In genomic region chr1:20836551-20837125, GRCm38 (mm10) we compare ENCODE assay signal across 24 mouse cellular contexts. TPM values are rescaled to one million over a fixed set of nuclear protein-coding genes. Genes with fewer than 3 reads are reported as not detected.
DNase-seq lines count a peak whose midpoint lies in the region; ATAC-seq and TF ChIP-seq lines count a peak whose summit lies in the region.
"Had no signal": no experiment of that assay in that cellular context is flagged by ENCODE, and none has a peak within 500 bp of the region (broad histone marks: within the 10 kb centered on the region; RNA-seq: fewer than 3 reads in every experiment).

No protein-coding gene starts in this region.

- TF ChIP-seq CTCF in lung, embryonic 14.5 days (IDR thresholded peaks at IDR 0.05; ENCODE audit: low read depth) = no peak
- no peak for TF ChIP-seq CTCF in lung, adult 2 months (IDR thresholded peaks at IDR 0.05; ENCODE audit: insufficient read depth, low read length)

- no peak overlapping the region for H3K4me3 ChIP-seq in lung, embryonic 14.5 days (ENCODE audit: low read depth, low read length)
- H3K4me3 ChIP-seq in lung, adult 2 months (replicated peaks; ENCODE audit: extremely low read depth, low read depth, low read length) = no peak overlapping the region
- H3K4me3 ChIP-seq in neural tube, embryonic 15.5 days (replicated peaks) = no peak overlapping the region
- H3K4me3 ChIP-seq: embryonic facial prominence, embryonic 10.5 days; gastrocnemius, adult 2 months; heart, embryonic 13.5 days; hindbrain, embryonic 13.5 days had no signal

- H3K36me3 ChIP-seq in lung, embryonic 14.5 days (ENCODE audit: insufficient read depth) = no peaks in the 10 kb centered on the region
- no peaks in the 10 kb centered on the region for H3K36me3 ChIP-seq in neural tube, embryonic 15.5 days
- H3K36me3 ChIP-seq: embryonic facial prominence, embryonic 10.5 days; heart, embryonic 13.5 days; hindbrain, embryonic 13.5 days had no signal

- no peak overlapping the region for H3K27ac ChIP-seq in lung, embryonic 14.5 days (ENCODE audit: low read depth)
- no peak overlapping the region for H3K27ac ChIP-seq in neural tube, embryonic 15.5 days (replicated peaks)
- H3K27ac ChIP-seq: embryonic facial prominence, embryonic 10.5 days; gastrocnemius, adult 2 months; heart, embryonic 13.5 days; hindbrain, embryonic 13.5 days; hindbrain, postnatal 0 days had no signal

- no peaks in the 10 kb centered on the region for H3K4me1 ChIP-seq in lung, embryonic 14.5 days (ENCODE audit: insufficient read depth)
- H3K4me1 ChIP-seq in lung, adult 2 months (ENCODE audit: control insufficient read depth, insufficient read depth, low read length) = no peaks in the 10 kb centered on the region
- H3K4me1 ChIP-seq in neural tube, embryonic 15.5 days = no peaks in the 10 kb centered on the region
- H3K4me1 ChIP-seq: embryonic facial prominence, embryonic 10.5 days; heart, embryonic 13.5 days; hindbrain, embryonic 13.5 days had no signal

- H3K9ac ChIP-seq in lung, embryonic 14.5 days = no peak overlapping the region
- no peak overlapping the region for H3K9ac ChIP-seq in neural tube, embryonic 15.5 days (replicated peaks)
- H3K9ac ChIP-seq: heart, embryonic 13.5 days; hindbrain, embryonic 13.5 days had no signal

- no peak for TF ChIP-seq POLR2A in lung, adult 2 months (IDR thresholded peaks at IDR 0.05; ENCODE audit: borderline replicate concordance, extremely low read depth, low read depth, low read length)

- H3K27me3 ChIP-seq in lung, embryonic 14.5 days (ENCODE audit: insufficient read depth, low read length) = no peaks in the 10 kb centered on the region
- no peaks in the 10 kb centered on the region for H3K27me3 ChIP-seq in neural tube, embryonic 15.5 days (replicated peaks)
- H3K27me3 ChIP-seq: heart, embryonic 13.5 days; hindbrain, embryonic 13.5 days had no signal

- 0 out of 2 replicates have a peak, but pooled peaks have one; percentile 35 for ATAC-seq in lung, embryonic 14.5 days (ENCODE audit: insufficient read depth)
- ATAC-seq in neural tube, embryonic 15.5 days (ENCODE audit: low FRiP score) = no peak
- ATAC-seq: activated CD4-positive, CD25-positive, alpha-beta regulatory T cell, adult 4 months; forebrain, embryonic 14.5 days; hindbrain, postnatal 0 days had no signal

- 65% methylated on average over 3 of the region's 3 CpGs for WGBS in lung, embryonic 14.5 days
- WGBS in lung, adult 2 months = 61% methylated on average over 3 of the region's 3 CpGs
- WGBS in neural tube, embryonic 15.5 days = 92% methylated on average over 3 of the region's 3 CpGs

- peak; percentile 57 for DNase-seq in adrenal gland, adult 2 months
- DNase-seq in adrenal gland, postnatal 25 days = no peak
- DNase-seq in lung, embryonic 14.5 days = no peak
- DNase-seq in lung, adult 2 months = no peak
- DNase-seq in lung, postnatal 14 days = peak; percentile 9
- no peak for DNase-seq in right cerebral cortex, postnatal 4 days
- DNase-seq: cerebellum, adult 2 months; cerebellum, postnatal 10 days; gastrocnemius, adult 2 months; gastrocnemius, postnatal 25 days; heart, postnatal 4 days had no signal

- H3K9me3 ChIP-seq in lung, embryonic 14.5 days (ENCODE audit: low read depth, low read length) = no peaks in the 10 kb centered on the region
- H3K9me3 ChIP-seq in neural tube, embryonic 15.5 days (replicated peaks) = no peaks in the 10 kb centered on the region
- H3K9me3 ChIP-seq: embryonic facial prominence, embryonic 10.5 days; heart, embryonic 13.5 days; hindbrain, embryonic 13.5 days had no signal

- H3K4me2 ChIP-seq in lung, embryonic 14.5 days = no peak overlapping the region
- no peak overlapping the region for H3K4me2 ChIP-seq in neural tube, embryonic 15.5 days
- H3K4me2 ChIP-seq: heart, embryonic 13.5 days; hindbrain, embryonic 13.5 days had no signal

RNA-seq across cellular contexts. Expression of gene Mcm3, which starts 16.5 kb away (rescaled TPM):
- 10 to 100 TPM; 12.6 to 13.6 TPM for total RNA-seq in adrenal gland, adult 2 months (2021)
- polyA plus RNA-seq in adrenal gland, adult 2 months (2012; rRNA removed) = 4.7 and 6.7 TPM in 2 replicates
- 34.5 and 35.1 TPM in 2 replicates for total RNA-seq in adrenal gland, postnatal 25 days (2021)
- polyA plus RNA-seq in lung, embryonic 14.5 days (2014; fragmentation: Nextera tagmentation; extraction: Ambion mirVana) = 206 and 207 TPM in 2 replicates
- 8.0 and 15.7 TPM in 2 replicates for polyA plus RNA-seq in lung, adult 2 months (2012; rRNA removed)
- 14.2 and 47.0 TPM in 2 replicates for polyA plus RNA-seq in neural tube, embryonic 15.5 days (2015; fragmentation: Nextera tagmentation; extraction: Ambion mirVana)

RNA-seq across cellular contexts. Expression of gene Il17f, which starts 46.2 kb away (rescaled TPM):
- total RNA-seq in adrenal gland, adult 2 months (2021) = not detected
- polyA plus RNA-seq in adrenal gland, adult 2 months (2012; rRNA removed) = not detected in 2 replicates
- total RNA-seq in adrenal gland, postnatal 25 days (2021) = not detected in 2 replicates
- polyA plus RNA-seq in lung, embryonic 14.5 days (2014; fragmentation: Nextera tagmentation; extraction: Ambion mirVana) = not detected in 2 replicates
- polyA plus RNA-seq in lung, adult 2 months (2012; rRNA removed) = not detected in 2 replicates
- not detected in 2 replicates for polyA plus RNA-seq in neural tube, embryonic 15.5 days (2015; fragmentation: Nextera tagmentation; extraction: Ambion mirVana)
- total RNA-seq: adrenal gland, postnatal 36 days; gastrocnemius, adult 2 months; gastrocnemius, postnatal 25 days; granulocyte monocyte progenitor cell, adult 5-6 weeks; hindbrain, postnatal 0 days; MEL had no signal
- polyA plus RNA-seq: activated CD4-positive, CD25-positive, alpha-beta regulatory T cell, adult 4 months; C2C12; cerebellum, adult 2 months; embryonic facial prominence, embryonic 14.5 days; forebrain, embryonic 14.5 days; heart, embryonic 13.5 days; heart, postnatal 0 days; hindbrain, embryonic 13.5 days had no signal

RNA-seq across cellular contexts. Expression of gene Paqr8, which starts 53.8 kb away (rescaled TPM):
- total RNA-seq in adrenal gland, adult 2 months (2021) = 10 to 100 TPM; 39.7 to 51.8 TPM
- polyA plus RNA-seq in adrenal gland, adult 2 months (2012; rRNA removed) = 133 and 147 TPM in 2 replicates
- total RNA-seq in adrenal gland, postnatal 25 days (2021) = 35.1 and 54.2 TPM in 2 replicates
- polyA plus RNA-seq in lung, embryonic 14.5 days (2014; fragmentation: Nextera tagmentation; extraction: Ambion mirVana) = 4.8 and 5.4 TPM in 2 replicates
- 42.6 and 47.2 TPM in 2 replicates for polyA plus RNA-seq in lung, adult 2 months (2012; rRNA removed)
- 22.4 and 25.8 TPM in 2 replicates for polyA plus RNA-seq in neural tube, embryonic 15.5 days (2015; fragmentation: Nextera tagmentation; extraction: Ambion mirVana)

Comparison
In these comparisons a context has a peak if more than half of its experiments do, and no peak if none do; other contexts are left out.
1. DNase-seq: peak in adrenal gland, adult 2 months (single experiment) and lung, postnatal 14 days (single experiment); none in adrenal gland, postnatal 25 days (single experiment), lung, embryonic 14.5 days (single experiment), lung, adult 2 months (single experiment) and right cerebral cortex, postnatal 4 days (single experiment).